Mouse (Mus musculus) liver, embryonic 12.5 days (tissue): ENCODE measurements around the gene Alg2. TPM values are rescaled to one million over a fixed set of nuclear protein-coding genes. Genes with fewer than 3 reads are reported as not detected.

Experiments used
- ATAC-seq: fragments of 200-750 bp; cut with Nextera tagmentation; 2 replicates; pipeline ENCODE4 v1.8.0; 2017; ENCODE audit warnings: moderate number of reproducible peaks, mild to moderate bottlenecking, moderate library complexity
- H3K27ac ChIP-seq: fragments of 300-500 bp; sonication (generic); 2 replicates; pipeline ENCODE4 v1.5.1; 2016; ENCODE audit warnings: mild to moderate bottlenecking
- H3K27me3 ChIP-seq: fragments of 300-500 bp; sonication (generic); replicated peaks from 2 replicates; pipeline ENCODE4 v1.6.1; 2016; ENCODE audit warnings: mild to moderate bottlenecking, moderate library complexity
- H3K36me3 ChIP-seq: fragments of 300-500 bp; sonication (generic); 2 replicates; pipeline ENCODE4 v1.6.1; 2016; ENCODE audit warnings: mild to moderate bottlenecking, moderate library complexity
- H3K4me1 ChIP-seq: fragments of 300-500 bp; sonication (generic); 2 replicates; pipeline ENCODE4 v1.6.1; 2016
- H3K4me2 ChIP-seq: fragments of 300-500 bp; sonication (generic); 2 replicates; pipeline ENCODE4 v1.6.1; 2016; ENCODE audit warnings: mild to moderate bottlenecking, moderate library complexity
- H3K4me3 ChIP-seq: fragments of 300-500 bp; sonication (generic); 2 replicates; pipeline ENCODE4 v1.5.1; 2016; ENCODE audit warnings: mild to moderate bottlenecking, moderate library complexity
- H3K9ac ChIP-seq: fragments of 300-500 bp; sonication (generic); 2 replicates; pipeline ENCODE4 v1.6.1; 2016; ENCODE audit warnings: mild to moderate bottlenecking, moderate library complexity
- H3K9me3 ChIP-seq: fragments of 300-500 bp; sonication (generic); replicated peaks from 2 replicates; pipeline ENCODE4 v1.6.1; 2016; ENCODE audit warnings: mild to moderate bottlenecking, moderate library complexity
- WGBS: fragments of 180-500 bp; shearing (Covaris S2); methylation state at CpG from one replicate; pipeline ENCODE4 v1.1.7; 2016; ENCODE audit not compliant: insufficient replicate concordance; 5-methylcytosine and 5-hydroxymethylcytosine counted together
- polyA plus RNA-seq: library from polyadenylated mRNA; unstranded; fragments of >200 nt; fragmentation: Nextera tagmentation; extraction: Ambion mirVana; gene quantifications from 2 replicates; pipeline ENCODE4 v1.2.1, GENCODE M21; 2016

Gene Alg2
- polyA plus RNA-seq, 1 experiment from 2014 or later = 25.3 TPM

DNA sequence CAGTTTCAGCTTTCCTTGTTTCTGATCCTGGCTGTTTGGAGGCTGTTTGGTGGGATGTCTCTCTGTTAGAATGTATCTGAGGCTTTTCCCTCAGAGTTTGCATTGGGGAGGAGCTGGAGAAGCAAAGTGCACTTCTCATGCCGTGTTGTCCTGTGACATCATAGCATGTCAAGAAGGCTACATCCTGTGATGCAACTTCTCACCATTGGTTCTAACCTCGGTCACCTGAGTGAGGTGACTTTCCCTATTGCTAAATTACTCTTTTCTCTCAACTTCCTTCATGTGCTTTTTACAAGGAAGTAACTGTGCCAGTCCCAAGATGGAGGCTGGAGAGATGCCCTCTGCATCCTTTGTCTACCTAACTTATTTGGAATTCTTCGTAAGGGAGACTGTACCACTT lies 25.6 kb downstream of the Alg2 start:
- Histone ChIP-seq H3K4me2 (no peak overlapping the region), H3K4me3 (no peak overlapping the region), H3K27ac (no peak overlapping the region), H3K4me1 (no peaks in the 10 kb centered on the region), H3K9me3 (no peaks in the 10 kb centered on the region), H3K36me3 (no peaks in the 10 kb centered on the region), H3K9ac (no peak overlapping the region), H3K27me3 (peaks cover 21% of the 10 kb centered on the region)
- no peak for ATAC-seq
- WGBS = 68% methylated on average over 3 of the region's 3 CpGs

DNA sequence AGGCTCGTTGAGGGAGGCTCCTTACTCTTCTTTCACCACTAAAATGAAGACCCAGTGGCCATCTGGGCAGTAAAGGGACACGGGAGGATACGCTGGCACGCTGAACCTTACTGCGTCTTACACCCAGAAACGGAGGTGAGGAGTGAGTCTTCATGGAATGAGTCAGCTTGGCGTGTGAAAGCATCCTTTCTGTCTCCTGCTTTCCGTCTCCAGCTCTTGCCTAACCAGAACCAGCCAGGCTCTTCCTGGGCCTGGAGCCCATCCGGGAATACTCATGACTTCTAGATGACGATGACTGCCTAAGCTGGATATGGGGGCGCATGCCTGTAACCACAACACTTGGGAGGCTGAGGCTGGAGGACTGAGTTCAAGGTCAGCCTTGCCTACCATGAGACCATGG lies 33.2 kb downstream of the Alg2 start:
- Histone ChIP-seq H3K4me3 (no peak overlapping the region), H3K27me3 (peaks cover 19% of the 10 kb centered on the region; the same call in 1 of the 2 replicates), H3K36me3 (no peaks in the 10 kb centered on the region), H3K9ac (no peak overlapping the region), H3K4me1 (peaks cover 9% of the 10 kb centered on the region), H3K27ac (no peak overlapping the region), H3K4me2 (no peak overlapping the region), H3K9me3 (no peaks in the 10 kb centered on the region)
- ATAC-seq = no peak
- WGBS = 79% methylated on average over 11 of the region's 11 CpGs

DNA sequence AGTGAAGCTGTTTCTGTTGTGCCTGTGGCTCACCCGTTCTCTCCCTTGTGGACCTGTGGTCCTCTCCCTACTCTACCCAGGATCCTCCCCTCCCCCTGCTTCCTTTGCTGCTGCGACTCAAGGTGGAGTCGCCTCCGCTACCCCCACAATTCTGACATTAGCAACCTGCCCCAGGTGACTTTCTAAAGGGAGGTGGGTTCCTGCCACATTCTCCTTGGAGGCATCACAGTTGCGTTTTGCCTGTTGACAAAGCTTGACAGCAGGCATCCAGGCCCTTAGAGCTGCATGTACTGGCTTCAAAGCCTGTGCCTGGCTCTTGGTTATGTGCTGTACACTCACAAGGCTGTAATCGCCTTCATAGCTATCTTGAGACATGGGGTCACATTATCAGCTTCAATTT lies 35.2 kb downstream of the Alg2 start:
- no peak for ATAC-seq
- no peak overlapping the region for H3K4me2 ChIP-seq
- H3K9me3 ChIP-seq = no peaks in the 10 kb centered on the region
- H3K27ac ChIP-seq = no peak overlapping the region
- peaks cover 9% of the 10 kb centered on the region for H3K4me1 ChIP-seq
- no peaks in the 10 kb centered on the region for H3K36me3 ChIP-seq
- 63% methylated on average over 6 of the region's 6 CpGs for WGBS
- peaks cover 19% of the 10 kb centered on the region; the same call in 1 of the 2 replicates for H3K27me3 ChIP-seq
- no peak overlapping the region for H3K4me3 ChIP-seq
- no peak overlapping the region for H3K9ac ChIP-seq

DNA sequence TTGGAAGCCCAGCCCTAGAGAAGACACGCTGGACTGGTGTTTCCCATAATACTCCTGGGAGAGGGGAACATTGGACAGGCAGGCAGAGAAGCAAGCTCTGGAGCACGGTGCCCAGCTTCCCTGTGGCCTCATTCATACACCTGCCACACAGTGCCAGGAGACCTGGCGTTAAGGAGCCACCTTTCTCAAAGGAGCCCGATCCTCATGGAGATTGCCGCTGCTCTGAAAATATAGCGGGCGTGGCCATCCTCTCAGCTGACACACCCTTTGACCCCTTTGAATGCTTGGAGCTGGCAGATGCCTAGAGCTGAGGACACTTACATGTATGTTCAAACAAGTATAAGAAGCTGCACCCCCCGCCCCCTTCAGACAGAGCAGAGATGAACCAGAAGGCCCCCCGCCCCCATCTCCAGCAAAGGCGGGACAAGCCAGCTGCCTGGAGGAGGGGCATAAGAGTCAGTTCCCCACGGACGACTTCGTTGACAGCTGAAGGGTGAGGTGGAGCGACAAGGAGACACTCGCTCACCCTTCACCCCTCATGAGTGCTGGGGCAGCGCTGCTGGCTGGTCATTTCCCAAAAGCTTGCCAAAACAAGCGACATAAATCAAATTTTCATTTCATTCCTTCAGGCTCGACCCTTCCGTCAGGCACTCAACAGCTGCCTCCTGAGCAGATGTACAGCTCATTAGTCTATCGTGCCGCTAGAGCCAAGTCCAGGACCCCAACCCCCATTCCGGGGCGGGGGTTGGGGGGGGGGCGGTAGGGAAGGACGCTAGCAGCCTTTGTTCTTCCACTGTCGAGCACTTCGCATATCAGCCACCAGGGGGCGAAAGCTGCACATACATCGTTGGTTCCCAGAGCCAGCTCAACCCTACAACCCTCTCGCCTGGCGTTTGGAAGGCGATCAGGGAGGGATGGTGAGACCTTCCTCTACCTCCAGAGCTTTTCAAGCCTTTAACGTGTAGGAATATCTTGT lies 36.5 kb downstream of the Alg2 start:
- peak; percentile 30; the same call in 1 of the 2 replicates for ATAC-seq
- H3K27me3 ChIP-seq = peaks cover 16% of the 10 kb centered on the region; the same call in 1 of the 2 replicates
- WGBS = 3% methylated on average over 33 of the region's 33 CpGs
- H3K27ac ChIP-seq = no peak overlapping the region
- no peaks in the 10 kb centered on the region for H3K9me3 ChIP-seq
- H3K4me2 ChIP-seq = peak overlapping the region; percentile 82
- peaks cover 9% of the 10 kb centered on the region for H3K4me1 ChIP-seq
- peak overlapping the region; percentile 48 for H3K4me3 ChIP-seq
- no peaks in the 10 kb centered on the region for H3K36me3 ChIP-seq
- H3K9ac ChIP-seq = peak overlapping the region; percentile 50

DNA sequence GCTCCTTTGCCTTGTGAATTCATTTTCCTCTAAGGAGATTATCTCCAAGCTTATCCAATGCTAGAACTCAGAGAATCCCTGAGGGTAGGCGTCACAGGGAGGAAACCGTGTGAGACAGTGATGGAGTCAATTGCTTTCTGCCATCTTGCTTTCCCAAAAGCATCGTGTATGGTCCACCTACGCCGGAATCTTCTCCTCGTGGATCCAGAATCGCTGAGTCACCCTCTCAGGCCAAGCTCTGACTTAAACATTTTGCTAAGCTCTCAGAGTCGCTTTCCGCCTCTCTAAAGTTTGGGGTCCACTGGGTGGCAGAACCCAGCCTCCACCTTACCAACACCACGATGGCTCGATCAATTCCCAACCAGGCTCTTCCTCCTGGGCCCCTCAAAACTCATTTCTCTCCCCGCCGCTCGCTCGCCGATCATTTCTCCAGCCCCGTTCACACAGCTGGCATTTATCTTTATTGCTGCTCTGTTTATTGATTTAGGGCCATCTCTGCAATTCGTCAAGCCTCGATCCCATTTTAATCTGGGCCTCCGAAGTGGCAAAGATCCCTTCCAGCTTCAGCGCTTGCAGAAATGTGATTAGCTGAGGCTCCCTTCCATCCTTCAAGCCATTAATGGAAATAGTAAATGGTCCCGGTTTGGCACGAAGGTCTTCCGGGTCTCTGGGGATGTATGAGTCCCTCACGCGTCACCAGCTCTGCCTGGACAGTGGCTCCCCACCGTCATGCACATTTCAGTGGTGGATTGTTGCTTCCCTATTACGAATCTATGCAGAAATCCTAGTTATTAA lies 38.4 kb downstream of the Alg2 start:
- WGBS = 66% methylated on average over 28 of the region's 28 CpGs
- Histone ChIP-seq H3K27me3 (peaks cover 16% of the 10 kb centered on the region; the same call in 1 of the 2 replicates), H3K9me3 (no peaks in the 10 kb centered on the region), H3K27ac (no peak overlapping the region), H3K4me2 (no peak overlapping the region), H3K4me1 (peaks cover 9% of the 10 kb centered on the region), H3K9ac (no peak overlapping the region), H3K36me3 (no peaks in the 10 kb centered on the region), H3K4me3 (no peak overlapping the region)
- no peak for ATAC-seq

DNA sequence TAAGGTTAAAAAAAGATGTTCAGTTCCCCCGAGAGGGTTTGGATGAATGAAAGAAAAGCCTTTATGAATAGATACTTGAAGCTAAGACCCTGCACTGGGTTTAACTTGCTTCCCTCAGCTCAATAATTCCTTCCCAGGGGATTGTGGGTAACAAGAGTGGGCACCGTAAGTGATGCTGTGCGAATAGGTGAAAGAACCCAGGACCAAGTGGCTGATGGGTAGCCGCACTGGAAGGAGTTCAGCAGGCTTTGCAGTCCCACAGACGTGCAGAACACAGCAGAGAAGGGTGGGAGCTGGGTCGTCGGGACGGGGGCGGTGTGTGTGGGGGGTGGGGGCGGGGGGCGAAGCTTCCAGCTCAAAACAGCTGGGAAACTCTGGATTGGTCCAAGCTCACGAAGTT lies 39.0 kb downstream of the Alg2 start:
- no peak for ATAC-seq
- Histone ChIP-seq H3K9ac (no peak overlapping the region), H3K9me3 (no peaks in the 10 kb centered on the region), H3K36me3 (no peaks in the 10 kb centered on the region), H3K27me3 (peaks cover 16% of the 10 kb centered on the region; the same call in 1 of the 2 replicates), H3K4me3 (no peak overlapping the region), H3K27ac (no peak overlapping the region), H3K4me1 (peaks cover 9% of the 10 kb centered on the region), H3K4me2 (no peak overlapping the region)
- 64% methylated on average over 12 of the region's 12 CpGs for WGBS

DNA sequence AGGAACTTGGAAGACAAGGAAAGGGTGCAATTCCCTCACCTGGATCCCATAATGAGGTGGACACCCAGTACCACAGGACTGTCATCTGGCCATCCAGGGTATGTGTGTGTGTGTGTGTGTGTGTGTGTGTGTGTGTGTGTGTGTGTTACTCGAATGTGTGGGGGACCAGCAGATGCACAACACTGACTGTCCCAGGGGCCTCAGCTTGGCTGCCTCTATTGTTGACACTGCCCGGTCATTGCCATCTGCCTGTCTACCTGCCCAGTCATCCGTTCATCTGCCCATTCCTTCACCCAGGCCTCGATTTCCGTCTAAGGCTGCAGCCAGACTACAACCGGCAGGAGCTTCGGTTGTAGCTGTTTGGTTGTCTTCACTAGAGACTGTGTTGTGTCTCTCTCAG lies 41.4 kb downstream of the Alg2 start:
- ATAC-seq = no peak
- no peaks in the 10 kb centered on the region for H3K36me3 ChIP-seq
- WGBS = 76% methylated on average over 7 of the region's 7 CpGs

DNA sequence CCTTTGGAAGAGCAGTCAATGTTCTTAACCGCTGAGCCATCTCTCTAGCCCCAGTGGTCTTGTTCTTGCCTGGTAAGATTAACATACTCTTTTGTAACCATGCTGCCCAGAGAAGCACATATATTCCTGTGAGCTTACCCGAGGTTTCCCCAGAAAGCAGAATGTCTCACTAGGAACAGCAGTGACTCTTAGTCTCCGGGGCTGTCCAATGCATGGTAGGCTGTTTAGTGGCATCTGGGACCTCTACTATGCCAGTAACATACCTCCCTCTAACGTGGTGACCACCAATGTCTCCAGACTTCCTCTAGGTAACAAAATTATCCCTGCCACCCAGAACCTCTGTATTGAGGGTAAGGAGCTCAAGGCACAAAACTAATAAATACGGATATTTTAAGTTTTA lies 43.1 kb downstream of the Alg2 start:
- Histone ChIP-seq H3K4me1 (no peaks in the 10 kb centered on the region), H3K9me3 (no peaks in the 10 kb centered on the region), H3K27ac (no peak overlapping the region), H3K4me2 (no peak overlapping the region), H3K9ac (no peak overlapping the region), H3K4me3 (no peak overlapping the region), H3K27me3 (no peaks in the 10 kb centered on the region), H3K36me3 (no peaks in the 10 kb centered on the region)
- WGBS = 64% methylated on average over 5 of the region's 5 CpGs
- ATAC-seq = no peak

More for the DNA sequence above, 41.4 kb downstream of the Alg2 start:
- H3K9ac ChIP-seq = no peak overlapping the region
- no peaks in the 10 kb centered on the region for H3K9me3 ChIP-seq
- no peak overlapping the region for H3K4me3 ChIP-seq
- no peak overlapping the region for H3K27ac ChIP-seq
- H3K27me3 ChIP-seq = peaks cover 12% of the 10 kb centered on the region; the same call in 1 of the 2 replicates
- H3K4me2 ChIP-seq = no peak overlapping the region
- H3K4me1 ChIP-seq = peaks cover 7% of the 10 kb centered on the region

DNA sequence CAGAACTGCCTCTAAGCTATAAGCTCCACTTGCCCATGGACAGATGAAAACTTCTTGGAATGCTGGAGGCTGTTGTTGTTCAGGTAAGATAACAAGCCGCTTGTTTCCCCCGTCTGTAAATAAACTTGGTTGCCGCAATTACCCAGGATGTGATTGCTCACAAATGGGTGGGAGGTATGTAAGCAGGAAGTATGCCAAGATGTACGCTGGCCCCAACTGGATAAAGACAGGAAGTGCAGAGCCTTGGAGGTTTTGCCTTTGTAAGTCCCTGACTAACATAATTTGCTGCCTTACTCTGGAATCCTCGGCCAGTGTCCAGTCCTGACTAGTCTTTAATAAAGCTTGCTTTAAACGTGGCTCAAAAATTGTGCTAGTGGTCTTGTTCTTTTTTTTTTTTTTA lies 43.6 kb downstream of the Alg2 start:
- no peaks in the 10 kb centered on the region for H3K9me3 ChIP-seq
- H3K9ac ChIP-seq = no peak overlapping the region
- no peak for ATAC-seq
- no peak overlapping the region for H3K27ac ChIP-seq
- H3K4me3 ChIP-seq = no peak overlapping the region
- H3K4me1 ChIP-seq = no peaks in the 10 kb centered on the region
- 39% methylated on average over 6 of the region's 6 CpGs for WGBS
- H3K27me3 ChIP-seq = no peaks in the 10 kb centered on the region
- no peaks in the 10 kb centered on the region for H3K36me3 ChIP-seq
- H3K4me2 ChIP-seq = no peak overlapping the region

DNA sequence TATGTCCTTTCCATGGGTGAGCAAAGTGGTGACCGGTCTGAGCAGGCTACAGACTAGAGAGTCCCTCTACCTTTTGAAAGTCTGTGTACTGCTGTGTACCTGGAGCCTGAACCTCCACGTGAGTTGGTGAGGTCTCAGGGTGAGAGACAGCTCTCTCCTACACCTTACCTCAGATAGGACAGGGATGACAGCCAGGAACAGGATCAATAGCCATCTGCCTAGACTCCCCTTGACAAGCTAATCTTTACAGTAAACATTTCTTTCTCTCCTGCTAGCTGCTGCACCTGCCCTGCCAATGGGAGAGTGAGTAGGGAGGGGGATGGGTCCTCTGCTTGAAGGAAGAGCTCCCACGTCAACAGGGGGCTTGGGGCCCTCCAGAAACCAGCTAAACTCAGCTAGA lies 46.5 kb downstream of the Alg2 start:
- Histone ChIP-seq H3K4me3 (no peak overlapping the region), H3K9me3 (no peaks in the 10 kb centered on the region), H3K9ac (no peak overlapping the region), H3K36me3 (no peaks in the 10 kb centered on the region), H3K4me2 (no peak overlapping the region), H3K27ac (no peak overlapping the region), H3K27me3 (no peaks in the 10 kb centered on the region), H3K4me1 (peaks cover 3% of the 10 kb centered on the region)
- ATAC-seq = no peak
- WGBS = 61% methylated on average over 3 of the region's 3 CpGs

DNA sequence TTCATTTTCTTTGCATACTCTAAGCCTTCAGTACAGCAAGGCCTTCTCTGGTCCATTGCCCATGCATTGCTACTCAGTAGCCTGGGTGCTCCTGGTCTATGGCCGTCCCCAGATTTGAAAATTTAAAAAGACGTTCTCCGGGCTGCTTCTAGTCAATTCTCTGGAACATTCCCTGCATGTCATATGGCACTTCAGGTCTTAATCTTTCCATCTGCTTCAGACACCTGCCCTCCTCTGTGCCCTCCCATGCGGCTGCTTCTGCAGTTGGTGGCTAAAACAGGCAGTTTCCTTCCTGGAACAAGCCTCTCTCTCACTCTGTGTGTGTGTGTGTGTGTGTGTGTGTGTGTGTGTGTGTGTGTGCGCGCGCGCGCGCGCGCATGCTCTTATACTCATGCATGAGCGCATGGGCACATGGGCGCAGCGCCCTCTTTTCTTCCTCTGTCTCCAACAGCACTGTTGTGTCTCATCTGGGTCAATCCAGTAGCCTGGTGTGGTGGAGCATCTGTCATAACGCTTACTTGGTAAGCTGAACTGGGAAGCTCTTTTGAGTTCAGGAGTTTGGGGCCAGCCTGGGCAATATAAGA lies 48.8 kb downstream of the Alg2 start:
- no peak overlapping the region for H3K9ac ChIP-seq
- H3K4me2 ChIP-seq = no peak overlapping the region
- no peaks in the 10 kb centered on the region for H3K9me3 ChIP-seq
- no peaks in the 10 kb centered on the region for H3K36me3 ChIP-seq
- no peak for ATAC-seq
- no peak overlapping the region for H3K4me3 ChIP-seq
- WGBS = 75% methylated on average over 12 of the region's 16 CpGs
- H3K27ac ChIP-seq = no peak overlapping the region
- no peaks in the 10 kb centered on the region for H3K27me3 ChIP-seq
- H3K4me1 ChIP-seq = peaks cover 17% of the 10 kb centered on the region

DNA sequence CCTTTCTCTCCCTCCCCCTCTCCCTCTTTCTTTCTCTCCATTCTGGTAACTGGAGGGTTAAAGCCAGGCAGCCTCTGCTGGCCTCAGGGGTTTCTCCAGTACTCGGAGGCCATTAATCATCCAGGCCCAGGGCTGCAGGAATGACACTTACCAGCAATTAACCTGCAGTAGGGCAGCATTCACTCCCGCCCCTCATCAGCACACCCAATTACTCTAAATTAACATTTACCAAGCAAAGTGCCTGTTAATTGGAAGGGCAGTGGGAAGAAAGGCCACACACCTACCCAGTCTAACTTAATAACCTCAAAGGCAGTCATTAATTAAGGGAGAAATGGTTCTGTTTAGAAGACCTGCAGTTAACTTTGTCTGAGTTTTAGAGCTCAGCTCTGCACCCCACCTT lies 49.8 kb downstream of the Alg2 start:
- no peaks in the 10 kb centered on the region for H3K27me3 ChIP-seq
- no peak overlapping the region for H3K4me2 ChIP-seq
- ATAC-seq = no peak
- 40% methylated on average over 2 of the region's 2 CpGs for WGBS
- no peak overlapping the region for H3K4me3 ChIP-seq
- no peak overlapping the region for H3K9ac ChIP-seq
- H3K36me3 ChIP-seq = no peaks in the 10 kb centered on the region
- no peaks in the 10 kb centered on the region for H3K9me3 ChIP-seq
- peaks cover 17% of the 10 kb centered on the region for H3K4me1 ChIP-seq
- no peak overlapping the region for H3K27ac ChIP-seq
